Mouse (Mus musculus) neutrophil, adult 5-6 weeks (primary cell): ENCODE results near the gene Cmc2. TPM values are rescaled to one million over a fixed set of nuclear protein-coding genes. Genes with fewer than 3 reads are reported as not detected.

ENCODE experiments used
- ATAC-seq: fragments of 151-379, 151-347 bp; 2 replicates; pipeline ENCODE4 v1.8.0; 2017; ENCODE audit warnings: mild to moderate bottlenecking, moderate TSS enrichment; ENCODE audit not compliant: insufficient number of reproducible peaks, poor library complexity, low FRiP score, severe bottlenecking; ENCODE audit errors: extremely low read depth
- total RNA-seq: library from RNA; stranded (forward); fragments of 200-1000 nt; gene quantifications from 2 replicates; pipeline ENCODE4 v1.2.3, GENCODE M21; 2017

Cmc2 gene
- 2.8 and 4.3 TPM in 2 replicates for total RNA-seq

DNA sequence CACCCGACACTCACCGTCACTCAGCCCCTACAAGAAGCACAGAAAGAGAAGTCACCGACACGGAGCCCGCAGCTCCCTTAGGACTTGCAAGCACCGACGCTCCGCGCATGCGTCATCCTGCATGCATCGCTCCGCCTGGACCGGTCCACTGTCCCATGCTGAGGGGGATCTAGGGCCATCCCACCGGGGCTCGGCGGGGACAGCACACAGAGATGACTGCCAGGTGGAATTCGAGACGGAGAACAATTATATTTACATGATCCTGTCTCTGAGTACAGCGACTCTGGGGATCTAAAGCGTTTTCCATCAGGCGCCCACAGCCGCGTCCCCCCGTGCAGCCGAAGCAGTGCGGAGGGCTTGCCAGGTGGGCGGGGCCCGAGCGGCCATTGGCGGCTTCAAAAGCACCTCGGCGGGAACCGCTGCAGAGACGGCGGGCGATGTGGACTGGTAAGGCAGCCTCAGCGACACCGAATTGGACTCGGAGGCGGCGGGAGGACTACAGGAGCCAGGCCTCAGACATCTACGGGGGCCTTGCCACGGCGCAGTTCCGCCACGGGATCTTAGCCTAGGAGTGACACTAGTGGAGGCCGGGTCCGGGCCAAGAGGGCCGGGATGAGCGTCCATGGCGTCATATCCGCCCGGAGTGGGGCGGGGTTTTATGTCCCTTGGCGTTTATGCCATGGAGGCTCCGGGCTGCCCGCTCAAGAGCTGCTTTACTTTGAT, at the start of gene Cmc2, which contains the start of gene Cenpn:
Cmc2 (minus strand) TSS at position 119 of the 723 bp plus-strand sequence.
Cenpn (plus strand) TSS at position 394 of the 723 bp plus-strand sequence.
- peak; percentile 87 for ATAC-seq

DNA sequence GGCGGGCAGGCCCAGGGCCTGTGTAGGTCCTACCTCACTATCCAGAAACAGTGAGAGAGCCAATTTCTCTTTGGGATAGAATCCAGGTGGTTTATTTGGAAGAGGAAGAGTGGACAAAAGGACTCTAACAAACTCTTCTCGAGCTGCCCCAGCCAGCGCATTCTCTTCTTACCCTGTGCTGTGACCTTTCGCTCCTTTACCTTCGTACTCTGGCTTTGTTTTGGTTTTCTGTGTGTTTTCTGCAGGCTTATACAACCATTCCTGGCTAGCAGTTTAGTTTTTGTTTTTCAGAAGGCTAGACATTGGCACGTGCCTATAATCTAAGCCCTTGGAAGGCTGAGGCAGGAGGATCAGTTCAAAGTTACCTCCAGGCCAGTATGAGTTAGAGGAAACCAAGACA, 48.3 kb upstream of the Cmc2 start:
- ATAC-seq, result no peak

DNA sequence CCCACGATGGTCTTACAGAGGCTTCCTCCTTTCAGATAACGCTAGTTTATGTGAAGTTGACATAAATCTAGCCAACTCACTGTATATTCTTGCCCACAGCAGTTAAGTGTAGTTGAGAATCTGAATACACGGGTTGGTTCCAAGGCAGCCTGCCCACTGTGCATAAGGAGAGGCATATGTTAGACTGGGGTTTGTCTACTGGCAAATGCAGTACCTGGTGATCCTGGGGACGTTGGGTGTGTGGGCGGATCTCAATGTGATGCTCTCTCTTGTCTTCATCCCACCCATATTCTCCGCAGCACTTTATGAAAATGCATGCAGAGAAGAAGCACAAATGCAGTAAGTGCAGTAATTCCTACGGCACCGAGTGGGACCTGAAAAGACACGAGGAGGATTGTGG, 33.2 kb upstream of the Cmc2 start:
- no peak for ATAC-seq

DNA sequence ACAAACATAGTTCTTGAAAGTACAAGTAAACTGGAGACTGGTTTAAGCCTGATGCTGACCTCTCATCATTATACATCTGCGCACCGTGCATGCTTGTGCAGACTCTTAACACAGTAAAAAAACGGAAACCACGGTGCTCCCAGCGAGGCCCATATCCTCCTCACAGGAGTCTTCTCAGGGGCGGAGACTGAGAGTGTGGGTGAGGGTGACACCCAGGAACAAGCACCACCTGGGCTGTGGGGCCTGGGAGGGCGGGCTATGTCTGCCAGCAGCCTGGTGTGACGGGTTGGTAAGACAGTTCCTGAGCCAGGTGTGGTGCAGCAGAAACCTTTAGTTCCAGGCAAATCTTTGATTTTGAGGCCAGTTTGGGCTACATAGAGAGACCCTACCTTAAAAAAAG, 31.2 kb upstream of the Cmc2 start:
- peak; percentile 10; the same call in 1 of the 2 replicates for ATAC-seq

DNA sequence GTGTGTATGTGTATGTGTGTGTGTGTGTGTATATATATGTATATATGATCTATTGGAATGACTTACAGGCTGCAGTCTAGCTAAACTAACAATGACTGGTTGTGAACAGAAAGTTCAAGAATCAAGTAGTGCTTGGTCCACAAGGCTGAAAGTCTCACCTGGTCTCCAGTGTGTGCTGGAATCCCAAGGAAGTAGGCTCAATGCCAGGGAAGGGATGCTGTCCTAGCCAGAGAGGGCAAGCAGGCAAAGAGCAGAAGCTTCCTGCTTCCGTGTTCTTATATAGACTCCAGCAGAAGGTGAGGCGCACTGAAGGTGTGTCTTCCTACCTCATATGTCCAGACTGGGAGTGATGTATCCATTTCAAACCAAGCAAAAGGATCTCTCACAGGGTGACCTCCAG, 30.5 kb upstream of the Cmc2 start:
- ATAC-seq, result no peak

DNA sequence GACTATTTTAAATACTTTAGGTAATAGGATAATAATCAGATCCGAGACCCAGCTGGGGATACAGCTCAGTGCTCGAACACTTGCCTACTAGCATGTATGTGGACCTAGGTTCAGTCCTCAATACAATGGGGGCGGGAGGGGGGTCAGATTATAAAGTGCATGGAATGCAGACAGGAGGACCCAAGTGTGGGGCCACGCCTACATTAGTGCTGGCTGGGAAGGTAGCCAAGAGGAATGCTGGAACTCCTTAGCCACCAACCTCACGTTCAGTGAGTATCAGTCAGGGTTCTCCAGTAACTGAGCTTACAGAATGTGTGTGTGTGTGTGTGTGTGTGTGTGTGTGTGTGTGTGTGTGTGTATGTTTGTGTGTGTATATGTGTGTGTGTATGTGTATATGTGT, 30.1 kb upstream of the Cmc2 start:
- no peak for ATAC-seq

DNA sequence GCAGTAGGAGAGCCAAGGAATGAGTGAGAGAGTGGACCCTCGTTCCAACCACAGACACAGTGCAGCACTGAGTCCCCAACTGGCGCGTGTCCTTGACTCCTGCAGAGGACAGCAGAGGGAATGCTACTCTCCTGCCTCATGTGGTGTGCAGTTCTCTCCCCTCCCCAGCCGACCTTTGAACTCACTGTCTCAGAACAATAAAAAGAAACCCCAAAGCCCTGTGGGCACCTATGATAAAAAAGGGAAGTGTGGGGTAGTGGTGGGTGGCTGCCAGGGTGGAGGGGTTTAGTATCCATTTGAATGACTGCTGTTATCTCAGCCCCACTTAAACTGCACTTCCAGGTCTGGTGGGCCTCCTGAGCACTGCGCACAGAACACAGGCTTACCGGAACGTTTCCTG, 26.3 kb upstream of the Cmc2 start:
- ATAC-seq, result no peak

DNA sequence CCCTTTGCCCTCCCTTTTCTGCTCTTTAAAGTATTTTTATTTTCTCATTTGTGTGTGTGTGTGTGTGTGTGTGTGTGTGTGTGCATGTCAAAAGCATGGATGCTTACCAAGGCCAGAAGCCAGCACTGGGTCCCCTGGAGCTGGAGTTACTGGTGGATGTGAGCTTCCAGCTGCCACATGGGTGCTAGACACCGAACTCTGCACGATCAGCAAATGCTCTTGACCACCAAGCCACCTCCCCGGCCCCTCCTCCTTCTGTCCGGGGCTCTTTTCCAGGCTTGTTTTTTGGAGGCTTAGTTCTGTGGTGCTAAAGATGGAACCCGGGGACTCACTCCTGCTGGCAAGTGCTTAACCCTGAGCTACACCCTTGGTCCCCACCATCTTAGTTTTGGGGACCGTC, 25.6 kb upstream of the Cmc2 start:
- ATAC-seq, result no peak

DNA sequence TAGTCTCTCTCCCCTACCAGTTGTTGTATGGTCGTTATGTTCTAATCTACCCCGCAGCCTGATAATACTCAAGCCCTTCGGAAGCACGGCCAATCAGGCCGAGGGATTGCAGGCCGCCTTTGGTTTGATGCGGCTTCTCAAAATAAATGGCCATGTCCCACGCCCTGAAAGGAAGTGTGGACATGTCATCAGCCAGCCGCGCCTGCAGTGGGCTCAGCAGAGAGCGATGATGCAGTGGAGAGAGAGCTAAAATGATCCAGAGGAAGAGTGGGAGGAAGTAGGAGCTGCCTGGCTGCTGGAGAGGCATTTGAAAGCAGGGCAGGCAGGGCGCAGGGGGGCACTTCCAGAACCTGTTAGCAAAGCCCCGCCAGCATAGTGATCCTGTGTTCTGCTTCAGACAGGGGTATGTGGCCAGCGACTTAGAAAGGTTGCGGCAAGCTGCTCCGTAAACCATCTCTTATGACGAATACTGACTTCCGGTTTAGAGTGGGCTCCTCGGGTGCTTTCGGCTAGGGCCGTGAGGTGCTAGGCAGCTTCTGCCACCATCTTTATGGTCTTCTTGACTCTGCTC, 25.1 kb upstream of the Cmc2 start:
- peak; percentile 24; the same call in 1 of the 2 replicates for ATAC-seq

DNA sequence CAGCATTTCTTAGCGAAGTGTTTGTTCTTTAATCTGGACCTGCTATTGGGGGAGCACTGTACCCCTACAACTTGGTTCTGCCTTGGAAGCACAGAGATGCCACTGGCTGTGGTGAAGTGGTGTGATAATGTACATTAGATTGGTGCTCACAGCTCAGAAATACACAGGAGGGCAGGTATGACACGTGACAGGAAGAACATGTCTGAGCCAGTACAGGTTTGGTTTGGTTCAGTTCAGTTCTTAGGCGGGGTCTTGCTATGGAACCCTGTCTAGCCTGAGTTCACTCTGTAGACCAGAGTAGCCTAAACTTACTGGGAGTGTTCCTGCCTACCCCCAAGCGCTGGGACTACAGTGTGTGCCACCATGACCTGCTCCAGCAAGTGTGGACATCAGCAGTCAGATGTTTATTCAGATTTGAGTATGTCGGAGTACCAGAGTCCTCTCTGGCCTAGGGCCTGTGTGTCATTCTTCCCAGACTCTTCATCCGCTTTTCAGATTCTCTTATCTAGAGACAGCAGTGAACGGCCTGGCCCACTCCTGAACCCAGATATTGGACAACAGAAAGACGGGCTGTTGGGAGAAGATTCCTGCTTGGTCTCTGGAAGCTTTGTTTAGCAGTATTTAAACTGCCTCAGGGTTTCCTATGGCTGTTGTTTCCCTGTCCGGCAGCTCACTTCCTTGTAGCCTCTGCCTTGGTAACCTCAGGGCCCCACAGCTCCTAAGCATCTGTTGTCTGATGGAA, 24.1 kb upstream of the Cmc2 start:
- no peak for ATAC-seq

DNA sequence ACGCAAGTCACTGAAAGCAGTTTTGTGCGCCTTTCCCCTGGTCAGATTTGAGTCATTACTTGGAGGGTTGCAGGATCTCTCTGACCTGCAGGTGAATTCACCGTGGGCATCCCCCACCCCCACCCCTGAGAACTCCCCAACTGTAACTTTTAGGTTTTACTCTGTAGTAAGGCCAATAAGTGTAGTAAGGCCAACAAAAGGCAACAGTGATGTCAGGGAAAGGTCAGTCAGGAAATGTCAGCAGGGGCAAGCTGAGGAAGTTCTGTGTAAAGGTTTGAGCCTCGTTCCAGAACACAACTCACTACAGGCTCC, 23.1 kb upstream of the Cmc2 start:
- no peak for ATAC-seq

DNA sequence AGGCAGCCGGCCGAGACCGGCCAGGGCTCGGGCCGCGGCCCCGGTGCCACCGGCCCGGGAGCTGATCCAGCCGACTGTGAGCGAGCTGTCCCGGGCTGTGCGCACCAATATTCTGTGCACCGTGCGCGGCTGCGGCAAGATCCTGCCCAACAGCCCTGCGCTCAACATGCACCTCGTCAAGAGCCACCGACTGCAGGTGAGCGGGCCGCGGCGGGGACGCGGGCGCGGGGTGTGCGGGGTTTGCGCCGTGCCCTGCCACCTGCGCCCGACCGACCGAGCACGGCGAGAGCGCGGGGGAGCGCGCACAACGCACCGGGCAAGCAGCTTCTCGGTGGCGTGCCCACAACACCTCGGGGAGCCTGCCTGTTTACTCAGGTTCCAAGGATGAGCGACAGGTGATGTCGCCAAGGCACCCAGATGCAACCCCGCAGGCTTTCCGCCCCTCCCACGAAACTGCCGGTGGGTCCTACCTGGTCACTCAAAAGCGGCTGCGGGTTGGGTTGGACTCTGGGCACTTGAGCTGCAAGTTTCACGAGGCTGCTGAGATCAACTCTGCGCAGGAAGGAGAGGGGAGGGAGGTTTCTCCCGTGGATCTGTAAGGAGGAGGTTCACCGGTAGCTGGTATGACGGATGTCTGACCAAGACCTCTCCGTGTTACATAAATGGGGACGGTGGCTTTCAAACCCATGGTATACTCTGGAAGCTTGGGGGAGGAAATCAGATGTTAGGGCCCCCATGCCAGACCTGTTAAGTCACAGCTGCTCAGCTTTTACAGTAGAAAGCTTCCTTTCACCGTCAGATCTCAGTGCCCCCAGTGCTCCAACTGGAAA, 22.5 kb upstream of the Cmc2 start:
- 0 out of 2 replicates have a peak, but pooled peaks have one; percentile 9 for ATAC-seq

DNA sequence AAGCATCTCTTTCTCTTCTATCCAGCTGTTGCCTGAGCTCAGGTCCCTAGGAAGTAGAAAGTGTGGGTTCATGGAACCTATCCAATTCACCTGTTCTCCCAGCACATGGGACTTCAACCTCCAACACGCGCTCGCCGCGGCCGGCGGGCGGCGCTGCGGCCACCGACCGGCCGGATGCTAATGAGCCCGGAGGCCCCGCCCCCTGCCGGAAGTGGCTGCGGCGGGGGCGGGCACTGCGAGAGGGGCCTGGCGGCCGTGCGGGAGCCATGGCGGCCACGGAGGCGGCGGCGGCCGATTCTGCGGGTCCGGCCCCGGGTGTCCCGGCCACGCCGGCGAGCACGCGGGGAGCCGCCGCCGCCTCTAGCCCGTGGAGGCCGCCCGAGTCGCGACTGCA, 21.9 kb upstream of the Cmc2 start, which contains the start of gene Atmin:
Atmin (plus strand) TSS at position 233 of the 394 bp plus-strand sequence.
- peak; percentile 64 for ATAC-seq

DNA sequence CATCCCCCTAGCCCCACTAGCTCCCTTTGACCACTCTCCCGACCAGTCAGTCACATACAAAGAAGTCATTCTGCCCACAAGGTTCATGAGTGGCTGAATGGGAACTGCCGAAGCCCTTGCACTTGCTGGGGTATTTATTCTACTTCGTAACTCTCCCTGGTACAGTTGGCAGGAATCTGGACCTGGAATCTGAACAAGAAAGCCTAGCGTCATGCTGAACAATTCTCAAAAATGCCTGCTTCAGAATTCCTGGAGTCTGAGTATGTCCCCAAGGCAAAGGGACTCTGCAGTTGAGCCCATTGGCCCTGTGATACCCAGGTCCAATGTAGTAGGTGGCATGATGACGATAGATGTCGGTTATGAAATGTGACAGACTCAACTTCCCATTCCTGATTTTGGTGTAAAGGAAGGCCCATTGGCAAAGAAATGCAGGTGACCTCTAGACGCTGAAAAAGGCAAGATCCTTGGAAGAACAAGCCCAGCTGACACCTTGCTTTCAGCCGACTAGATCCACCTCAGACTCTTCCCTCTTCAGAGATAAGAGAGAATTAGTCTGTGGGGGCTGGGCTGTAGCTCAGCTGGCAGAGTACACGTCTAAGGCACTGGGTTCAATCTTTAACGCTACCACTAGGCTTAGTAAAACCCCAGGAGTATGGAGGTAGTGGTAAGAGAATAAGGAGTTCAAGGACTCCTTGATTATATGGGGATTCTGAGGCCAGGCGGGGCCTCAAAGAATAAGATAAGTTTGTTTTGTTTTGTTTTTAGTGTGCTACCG, 21.2 kb upstream of the Cmc2 start:
- no peak for ATAC-seq

DNA sequence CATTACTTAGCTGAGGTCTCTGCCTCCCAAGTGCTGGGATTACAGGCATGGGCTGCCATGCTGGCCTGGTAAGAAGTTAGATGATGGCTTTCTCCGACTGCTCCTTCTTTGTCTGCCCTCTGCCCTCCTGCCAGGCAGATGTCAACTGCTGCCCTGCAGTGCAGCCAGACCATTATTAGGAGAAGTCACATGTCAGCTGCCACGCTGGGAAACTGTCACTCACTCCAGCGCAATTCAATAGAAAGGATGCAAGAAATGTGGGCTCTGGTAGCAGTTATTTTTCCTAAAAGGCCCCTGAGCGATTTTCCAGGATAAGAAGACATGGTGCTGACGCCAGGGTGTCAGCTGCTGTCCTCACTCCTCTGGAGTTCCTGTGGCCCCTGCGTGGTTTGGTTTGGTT, 14.3 kb upstream of the Cmc2 start:
- ATAC-seq, result no peak

DNA sequence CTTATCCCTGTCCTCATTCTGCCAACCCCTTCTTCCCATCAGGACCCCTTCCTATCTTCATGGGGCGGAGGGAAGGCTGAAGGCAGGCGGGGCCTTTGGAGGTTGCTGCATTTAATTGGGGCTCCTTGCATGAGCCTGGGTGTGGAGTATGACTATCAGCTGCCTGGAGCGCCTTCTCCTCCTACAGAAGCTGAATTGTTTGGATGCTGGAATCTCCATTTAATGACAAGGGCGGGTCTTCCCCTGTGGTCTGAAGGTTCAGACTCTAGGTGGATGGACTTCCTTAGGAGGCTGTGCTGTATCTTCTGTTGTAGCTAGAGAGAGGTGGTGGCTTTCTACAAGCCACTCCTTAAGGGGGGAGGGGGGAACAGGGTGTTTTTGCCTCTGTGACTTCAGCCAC, 13.7 kb upstream of the Cmc2 start:
- no peak for ATAC-seq

DNA sequence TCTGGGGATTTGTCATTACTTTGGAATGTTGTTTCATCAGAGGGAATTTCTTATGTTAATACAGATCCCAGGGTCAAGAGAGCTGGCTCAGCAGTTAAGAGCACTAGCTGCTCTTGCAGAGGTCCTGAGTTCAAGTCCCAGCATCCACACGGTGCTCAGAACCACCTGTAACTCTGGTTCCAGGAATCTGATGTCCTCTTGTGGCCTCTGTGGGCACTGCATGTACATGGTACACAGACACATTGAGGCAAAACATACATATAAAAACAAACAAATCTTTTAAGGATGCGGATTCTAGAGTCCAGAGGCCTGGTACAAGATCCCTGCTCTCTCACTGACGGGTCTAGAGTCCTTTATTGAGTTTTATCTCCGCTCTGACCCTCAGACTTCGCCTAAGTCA, 7.3 kb upstream of the Cmc2 start:
- no peak for ATAC-seq

DNA sequence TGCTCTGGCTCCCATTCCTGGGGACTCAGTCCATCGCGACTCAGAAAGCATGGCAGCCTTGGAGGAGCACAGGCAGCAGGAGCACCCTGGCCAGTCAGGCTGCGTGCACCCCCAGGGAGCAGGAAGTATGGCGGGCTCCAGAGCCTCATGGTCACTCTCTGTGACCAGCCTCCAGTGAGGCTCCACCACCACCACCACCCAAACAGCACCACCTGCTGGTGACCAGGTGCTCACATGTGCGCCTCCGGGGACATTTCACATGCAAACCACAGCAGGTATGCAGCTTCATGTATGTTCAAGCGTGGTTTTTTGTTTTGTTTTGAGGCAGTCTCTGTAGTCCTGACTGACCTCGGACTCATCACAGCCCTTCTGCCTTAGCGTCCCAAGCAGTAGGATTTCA, 6.6 kb upstream of the Cmc2 start:
- ATAC-seq, result peak; percentile 64; the same call in 1 of the 2 replicates

DNA sequence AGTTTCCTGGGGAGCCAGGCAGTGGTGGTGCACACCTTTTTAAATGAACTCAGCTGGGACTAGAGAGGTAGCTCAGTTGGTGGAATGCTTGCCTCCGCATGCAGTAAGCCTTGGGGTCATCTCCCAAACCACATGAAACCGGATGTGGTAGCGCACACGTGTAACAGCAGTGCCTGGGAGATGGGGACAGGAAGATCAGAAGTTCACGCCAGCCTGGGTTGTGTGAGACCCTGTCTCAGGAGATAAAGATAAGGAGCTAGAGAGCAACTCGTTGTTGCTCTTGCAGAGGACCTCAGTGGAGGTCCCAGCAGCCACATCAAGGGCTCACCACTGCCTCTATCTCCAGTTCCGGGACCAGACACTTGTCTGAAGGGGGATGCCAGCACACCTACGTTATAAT, 2.3 kb upstream of the Cmc2 start:
- no peak for ATAC-seq
